Mouse (Mus musculus) induced T-regulatory cell, adult 2 months (primary cell): Measurements from ENCODE around the gene Mxd4.

Experiments used
- DNase-seq: peaks from one replicate; pipeline ENCODE4 v3.0.0-alpha.2; 2012; ENCODE audit warnings: low read depth

Gene Mxd4

DNA sequence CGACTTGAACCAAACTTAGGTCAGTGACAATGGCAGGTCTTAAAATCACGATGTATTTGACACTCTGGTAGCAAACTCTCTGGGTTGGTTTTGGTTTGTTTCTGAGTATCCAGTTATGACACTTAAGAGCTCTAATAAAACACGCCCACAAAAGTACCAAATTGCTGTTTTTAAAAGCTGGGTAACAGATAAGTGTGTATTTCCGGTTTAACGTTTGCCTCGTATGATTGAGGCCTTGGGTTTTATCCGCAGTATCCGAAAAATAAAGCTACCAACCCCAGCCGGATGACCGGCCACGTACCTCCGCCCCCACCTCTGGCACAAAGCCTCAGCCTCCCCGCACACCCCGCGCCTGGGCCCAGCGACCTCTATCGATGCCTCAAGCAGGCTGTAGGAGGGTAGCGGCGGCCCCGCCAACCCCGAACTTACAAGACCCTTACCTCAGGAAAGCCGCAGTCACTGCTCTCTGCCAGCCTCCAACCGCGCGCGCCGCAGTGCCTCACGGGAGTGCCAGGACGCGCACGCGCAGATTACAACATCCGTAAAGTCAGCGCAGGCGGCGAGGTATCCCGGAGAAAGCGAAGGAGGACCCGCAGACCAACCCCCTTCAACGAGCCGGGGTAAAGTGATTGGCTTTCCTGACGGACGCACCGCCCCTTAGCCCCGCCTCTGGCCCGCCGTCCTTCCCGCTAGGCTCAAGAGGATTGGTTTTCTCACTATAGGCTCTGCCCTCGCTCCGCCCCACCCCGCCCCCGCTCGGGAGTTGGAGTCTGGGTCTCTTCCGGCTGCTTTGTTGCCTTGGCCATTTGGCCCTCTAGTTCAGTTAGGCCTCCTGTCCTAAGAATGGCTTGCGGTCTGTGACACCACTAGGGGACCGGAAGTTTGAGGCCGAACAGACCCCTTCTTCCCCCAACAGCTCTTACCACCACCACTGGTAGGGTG lies 18.3 kb downstream of the Mxd4 start, which contains the start of the genes Poln and Haus3:
TSS of gene Poln (minus strand) at position 499 of the 942 bp plus-strand sequence.
TSS of gene Haus3 (minus strand) at position 578 of the 942 bp plus-strand sequence.
- peak; percentile 99 for DNase-seq

DNA sequence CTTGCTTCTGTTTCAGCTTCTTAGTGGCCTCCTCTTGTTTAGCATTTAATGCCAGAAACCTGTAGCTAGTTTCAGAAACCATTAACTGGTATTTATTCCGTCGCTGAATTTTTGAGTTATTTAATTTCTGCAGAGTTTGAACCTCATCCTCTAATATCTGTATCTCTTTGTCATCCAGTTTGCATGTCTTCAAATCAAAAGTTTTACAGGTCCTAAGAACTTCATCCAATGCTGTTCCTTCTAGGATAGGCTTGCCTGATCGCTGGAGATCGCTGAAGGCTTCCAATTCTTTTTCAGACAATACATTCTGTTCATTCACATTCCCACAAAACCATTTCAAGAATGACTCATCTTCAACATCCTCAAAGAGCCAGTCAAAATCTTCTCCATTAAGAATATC lies 19.7 kb downstream of the Mxd4 start:
- DNase-seq = no peak

DNA sequence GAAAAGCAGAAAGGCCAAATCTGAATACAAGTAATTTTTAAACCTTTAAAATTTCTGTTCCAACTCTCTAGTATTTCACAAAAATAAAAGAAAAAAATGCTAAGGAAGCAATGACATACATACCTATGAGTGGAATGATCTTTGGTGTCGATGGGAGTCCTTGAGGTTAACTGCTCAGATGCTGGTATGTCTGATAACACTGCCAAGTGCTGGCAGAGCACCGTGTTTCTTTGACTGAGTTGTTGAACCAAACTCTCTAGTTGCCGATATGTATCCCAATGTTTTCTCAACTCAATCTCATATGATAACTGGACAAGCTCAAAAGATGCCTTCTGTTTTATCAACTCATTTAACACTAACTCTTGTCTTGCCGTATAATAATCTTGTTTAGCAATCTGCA lies 21.7 kb downstream of the Mxd4 start:
- peak; percentile 23 for DNase-seq

DNA sequence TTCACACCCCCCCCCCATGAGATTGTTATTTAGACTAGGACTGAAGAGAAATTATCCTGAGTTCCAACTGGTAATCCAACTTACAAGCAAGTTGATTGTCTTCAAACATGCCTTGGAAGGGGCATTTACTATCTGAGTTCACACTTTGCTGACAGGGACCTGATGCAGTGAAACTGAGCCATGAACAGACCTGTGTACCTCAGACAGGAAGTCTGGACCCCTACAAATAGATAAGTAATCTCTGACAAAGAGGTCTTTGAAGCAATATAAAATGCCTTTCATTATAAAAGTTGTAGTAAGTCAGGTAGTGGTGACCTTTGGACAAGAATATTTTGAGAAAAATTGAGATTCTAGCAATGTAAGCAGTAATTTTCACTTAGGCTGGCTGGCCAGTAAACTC lies 39.0 kb downstream of the Mxd4 start:
- no peak for DNase-seq

DNA sequence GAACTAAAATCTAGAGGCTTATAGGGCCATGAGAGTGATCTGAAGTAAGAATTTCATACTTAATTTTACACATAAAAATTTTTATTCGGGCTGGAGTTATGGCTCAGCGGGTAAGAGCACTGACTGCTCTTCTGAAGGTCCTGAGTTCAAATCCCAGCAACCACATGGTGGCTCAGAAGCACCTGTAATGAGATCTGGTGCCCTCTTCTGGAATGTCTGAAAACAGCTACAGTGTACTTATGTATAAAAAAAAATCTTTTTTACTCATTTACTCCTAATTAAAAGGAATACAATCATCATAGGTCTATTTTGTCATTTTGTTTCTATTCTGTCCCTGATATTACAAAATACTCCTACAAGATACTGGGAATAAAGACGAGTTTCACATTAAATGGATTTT lies 40.0 kb downstream of the Mxd4 start:
- DNase-seq = no peak

DNA sequence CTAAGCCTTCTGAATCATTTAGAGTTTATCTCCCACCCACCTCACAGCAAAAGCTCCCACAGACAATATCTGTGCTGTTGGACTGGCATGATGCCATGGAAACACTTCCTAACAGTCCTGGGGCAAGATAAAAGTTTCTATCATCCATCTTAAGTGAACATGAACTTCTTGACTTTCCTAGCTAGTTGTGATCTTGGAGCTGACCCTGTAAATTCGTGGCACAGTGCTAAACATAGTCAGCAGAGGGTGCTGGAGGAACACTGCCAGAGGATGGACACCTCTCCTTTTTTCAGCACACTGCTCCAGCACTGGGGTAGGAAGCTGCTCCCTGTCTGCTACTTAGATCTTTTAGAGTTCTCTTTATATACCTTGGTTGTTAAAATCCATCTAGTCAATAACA lies 47.8 kb downstream of the Mxd4 start:
- DNase-seq = peak; percentile 56

DNA sequence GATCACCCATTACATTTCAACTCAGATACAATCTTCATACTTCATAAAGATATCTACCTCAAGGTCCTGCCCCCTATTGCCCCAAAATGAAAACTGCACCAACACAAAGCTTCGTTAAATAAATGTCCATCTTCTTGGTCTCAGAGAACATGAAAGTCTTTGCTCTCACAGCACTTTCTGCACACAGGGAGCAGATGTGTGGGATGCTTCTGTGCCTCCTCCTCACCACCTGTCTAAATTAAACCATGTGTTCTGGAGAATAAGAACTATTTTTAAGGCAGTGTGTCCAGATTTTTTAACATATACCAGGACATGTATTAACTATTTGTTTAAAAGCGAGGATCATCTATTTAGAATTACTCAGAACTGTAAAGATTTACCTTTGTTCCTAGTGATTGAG lies 54.8 kb downstream of the Mxd4 start:
- DNase-seq = no peak

DNA sequence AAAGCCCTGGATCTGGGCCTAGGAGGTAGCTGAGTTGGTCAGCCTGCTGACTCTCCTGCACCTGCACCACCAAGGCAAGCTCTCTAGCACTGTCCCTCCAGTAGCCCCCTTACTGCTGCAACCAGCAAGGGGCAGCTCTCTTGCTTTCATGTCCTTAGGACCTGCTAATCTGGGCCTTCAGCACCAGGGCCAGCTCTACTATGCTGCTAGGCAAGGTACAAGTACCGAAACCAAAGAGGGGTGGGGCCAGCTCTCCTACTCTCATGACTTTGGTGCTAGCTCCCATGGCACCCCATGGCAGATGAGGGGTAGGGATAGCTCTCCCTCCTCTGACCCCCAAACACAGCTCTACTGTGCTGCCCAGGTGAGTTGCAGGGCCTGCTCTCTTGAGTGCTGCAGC lies 63.4 kb downstream of the Mxd4 start:
- no peak for DNase-seq
